Mouse (Mus musculus): ENCODE results near the gene Psmd13. TPM values are rescaled to one million over a fixed set of nuclear protein-coding genes. Genes with fewer than 3 reads are reported as not detected.

Psmd13 gene
- total RNA-seq, 2 experiments from 2014 or later = 123 to 133 TPM

GRCm38 (mm10) chr7:140941222-140942051 lies 59.7 kb downstream of the Psmd13 start, which contains the start of gene Pgghg:
Gene Pgghg, plus strand, starts transcription at chr7:140941391.
- DNase-seq (ENCODE audit: low spot score in 2 of 2) = peak; percentile 64 to 79

- no peak for DNase-seq (ENCODE audit: low spot score in 2 of 2)
Observed at GRCm38 (mm10) chr7:140942341-140942740, 60.6 kb downstream of the Psmd13 start.

GRCm38 (mm10) chr7:140942811-140943210 lies 61.0 kb downstream of the Psmd13 start:
- no peak for DNase-seq (ENCODE audit: low spot score in 2 of 2)

- DNase-seq (ENCODE audit: low spot score in 2 of 2) = no peak
Observed at GRCm38 (mm10) chr7:140943356-140943755, 61.6 kb downstream of the Psmd13 start.

GRCm38 (mm10) chr7:140944236-140944635 lies 62.5 kb downstream of the Psmd13 start:
- DNase-seq (ENCODE audit: low spot score in 2 of 2) = no peak

- DNase-seq (ENCODE audit: low spot score in 2 of 2) = no peak
Observed at GRCm38 (mm10) chr7:140945247-140945646, 63.5 kb downstream of the Psmd13 start.

- DNase-seq (ENCODE audit: low spot score in 2 of 2) = no peak
Observed at GRCm38 (mm10) chr7:140946311-140946710, 64.5 kb downstream of the Psmd13 start.

GRCm38 (mm10) chr7:140946980-140947379 lies 65.2 kb downstream of the Psmd13 start:
- DNase-seq (ENCODE audit: low spot score in 2 of 2) = no peak

GRCm38 (mm10) chr7:140948161-140948560 lies 66.4 kb downstream of the Psmd13 start:
- DNase-seq (ENCODE audit: low spot score in 2 of 2) = no peak

Other genes starting within 250 kb of the Psmd13 start
- gene Olfr53, start 235.5 kb upstream of the Psmd13 start, total RNA-seq (2021) = not detected
- gene Olfr539, start 222.0 kb upstream of the Psmd13 start, total RNA-seq (2021) = not detected
- not detected for gene Olfr45, start 200.0 kb upstream of the Psmd13 start, total RNA-seq (2021)
- not detected for gene Olfr541, start 184.7 kb upstream of the Psmd13 start, total RNA-seq (2021)
- gene Cyp2e1, start 118.2 kb upstream of the Psmd13 start, total RNA-seq (2021) = 100 to 1,000 TPM in 1 of 2 experiments, 1 to 10 TPM in 1; 4.1 to 138 TPM
- under 1 TPM in 1 of 2 experiments, not detected in 1; 0.42 TPM for gene Syce1, start 94.1 kb upstream of the Psmd13 start, total RNA-seq (2021)
- gene Zfp941, start 59.8 kb upstream of the Psmd13 start, total RNA-seq (2021) = 1 to 10 TPM; 5.1 to 5.4 TPM
- 10 to 100 TPM in 1 of 2 experiments, under 1 TPM in 1; 0.70 to 17.0 TPM for gene Urah, start 47.0 kb upstream of the Psmd13 start, total RNA-seq (2021)
- not detected for gene Scgb1c1, start 36.4 kb upstream of the Psmd13 start, total RNA-seq (2021)
- gene Odf3, start 34.2 kb upstream of the Psmd13 start, total RNA-seq (2021) = under 1 TPM; 0.40 to 0.76 TPM
- gene Gm45785, start 25.6 kb upstream of the Psmd13 start, total RNA-seq (2021) = 1 to 10 TPM in 1 of 2 experiments, not detected in 1; 1.2 TPM
- 10 to 100 TPM; 64.3 to 69.0 TPM for gene Ric8a, start 25.0 kb upstream of the Psmd13 start, total RNA-seq (2021)
- gene Bet1l, start 24.4 kb upstream of the Psmd13 start, total RNA-seq (2021) = 10 to 100 TPM; 40.2 to 42.9 TPM
- gene Sirt3, start 341 bp downstream of the Psmd13 start, total RNA-seq (2021) = 10 to 100 TPM; 34.7 to 41.8 TPM
- 100 to 1,000 TPM; 183 to 297 TPM for gene Cox8b, start 18.5 kb downstream of the Psmd13 start, total RNA-seq (2021)
- gene Nlrp6, start 38.9 kb downstream of the Psmd13 start, total RNA-seq (2021) = 1 to 10 TPM; 2.1 to 4.9 TPM
- 10 to 100 TPM; 41.5 to 44.5 TPM for gene Pgghg, start 59.4 kb downstream of the Psmd13 start, total RNA-seq (2021)
- 1 to 10 TPM; 2.6 to 2.8 TPM for gene Ifitm5, start 68.3 kb downstream of the Psmd13 start, total RNA-seq (2021)
- not detected for gene Gm45717, start 74.0 kb downstream of the Psmd13 start, total RNA-seq (2021)
- 100 to 1,000 TPM; 508 to 623 TPM for gene Ifitm2, start 74.0 kb downstream of the Psmd13 start, total RNA-seq (2021)
- 10 to 100 TPM in 1 of 2 experiments, 1 to 10 TPM in 1; 8.0 to 13.7 TPM for gene Ifitm1, start 85.3 kb downstream of the Psmd13 start, total RNA-seq (2021)
- gene Ifitm3, start 128.8 kb downstream of the Psmd13 start, total RNA-seq (2021) = 100 to 1,000 TPM; 109 to 115 TPM
- 1 to 10 TPM; 2.1 to 4.5 TPM for gene Ifitm6, start 136.0 kb downstream of the Psmd13 start, total RNA-seq (2021)
- not detected for gene Gm17387, start 147.2 kb downstream of the Psmd13 start, total RNA-seq (2021)
- 10 to 100 TPM in 1 of 2 experiments, 1 to 10 TPM in 1; 7.0 to 11.3 TPM for gene B4galnt4, start 179.1 kb downstream of the Psmd13 start, total RNA-seq (2021)
- 1 to 10 TPM; 1.6 to 2.2 TPM for gene Pkp3, start 196.2 kb downstream of the Psmd13 start, total RNA-seq (2021)
- gene Sigirr, start 218.6 kb downstream of the Psmd13 start, total RNA-seq (2021) = 10 to 100 TPM in 1 of 2 experiments, 1 to 10 TPM in 1; 7.0 to 10.3 TPM
- gene Ano9, start 235.8 kb downstream of the Psmd13 start, total RNA-seq (2021) = 1 to 10 TPM in 1 of 2 experiments, under 1 TPM in 1; 0.65 to 2.2 TPM
- gene Ptdss2, start 240.4 kb downstream of the Psmd13 start, total RNA-seq (2021) = 10 to 100 TPM; 44.2 to 53.1 TPM

All from adrenal gland, postnatal 4 days (tissue).